Mouse (Mus musculus): ENCODE measurements around the gene Tnfrsf8. TPM values are rescaled to one million over a fixed set of nuclear protein-coding genes. Genes with fewer than 3 reads are reported as not detected.

The Tnfrsf8 gene
- polyA plus RNA-seq, 1 experiment, result not detected

- TF ChIP-seq CTCF (IDR thresholded peaks at IDR 0.05; ENCODE audit: control insufficient read depth, insufficient read depth, low read length), result no peak
- TF ChIP-seq POLR2A (IDR thresholded peaks at IDR 0.05; ENCODE audit: borderline replicate concordance, control insufficient read depth, low read depth, low read length), result no peak
- Histone ChIP-seq H3K4me3 (replicated peaks; ENCODE audit: control insufficient read depth, low read depth, low read length) (no peak overlapping the region), H3K4me1 (ENCODE audit: control insufficient read depth, insufficient read depth, low read length) (no peaks in the 10 kb centered on the region), H3K27ac (ENCODE audit: control insufficient read depth, insufficient read depth, low read depth, low read length, poor library complexity) (no peak overlapping the region)
- WGBS, result 73% methylated on average over 9 of the region's 9 CpGs
Observed at GRCm38 (mm10) chr4:145337906-145338858, 23.2 kb upstream of the Tnfrsf8 start.

- WGBS, result 81% methylated on average over 5 of the region's 5 CpGs
- TF ChIP-seq CTCF (IDR thresholded peaks at IDR 0.05; ENCODE audit: control insufficient read depth, insufficient read depth, low read length), result no peak
- no peak for TF ChIP-seq POLR2A (IDR thresholded peaks at IDR 0.05; ENCODE audit: borderline replicate concordance, control insufficient read depth, low read depth, low read length)
- Histone ChIP-seq H3K4me1 (ENCODE audit: control insufficient read depth, insufficient read depth, low read length) (no peaks in the 10 kb centered on the region), H3K27ac (ENCODE audit: control insufficient read depth, insufficient read depth, low read depth, low read length, poor library complexity) (no peak overlapping the region), H3K4me3 (replicated peaks; ENCODE audit: control insufficient read depth, low read depth, low read length) (no peak overlapping the region)
Observed at GRCm38 (mm10) chr4:145336587-145336986, 21.6 kb upstream of the Tnfrsf8 start.

GRCm38 (mm10) chr4:145336019-145336418 is 21.1 kb upstream of the Tnfrsf8 start:
- Histone ChIP-seq H3K4me3 (replicated peaks; ENCODE audit: control insufficient read depth, low read depth, low read length) (no peak overlapping the region), H3K4me1 (ENCODE audit: control insufficient read depth, insufficient read depth, low read length) (no peaks in the 10 kb centered on the region), H3K27ac (ENCODE audit: control insufficient read depth, insufficient read depth, low read depth, low read length, poor library complexity) (no peak overlapping the region)
- TF ChIP-seq CTCF (IDR thresholded peaks at IDR 0.05; ENCODE audit: control insufficient read depth, insufficient read depth, low read length) (no peak), POLR2A (IDR thresholded peaks at IDR 0.05; ENCODE audit: borderline replicate concordance, control insufficient read depth, low read depth, low read length) (no peak)
- 63% methylated on average over 1 of the region's 1 CpGs for WGBS

GRCm38 (mm10) chr4:145323631-145324030 is 8.7 kb upstream of the Tnfrsf8 start:
- TF ChIP-seq POLR2A (IDR thresholded peaks at IDR 0.05; ENCODE audit: borderline replicate concordance, control insufficient read depth, low read depth, low read length), result no peak
- TF ChIP-seq CTCF (IDR thresholded peaks at IDR 0.05; ENCODE audit: control insufficient read depth, insufficient read depth, low read length), result no peak
- no peak overlapping the region for H3K4me3 ChIP-seq (replicated peaks; ENCODE audit: control insufficient read depth, low read depth, low read length)
- 40% methylated on average over 3 of the region's 3 CpGs for WGBS
- no peaks in the 10 kb centered on the region for H3K4me1 ChIP-seq (ENCODE audit: control insufficient read depth, insufficient read depth, low read length)
- no peak overlapping the region for H3K27ac ChIP-seq (ENCODE audit: control insufficient read depth, insufficient read depth, low read depth, low read length, poor library complexity)

- WGBS, result 71% methylated on average over 8 of the region's 8 CpGs
- no peak overlapping the region for H3K4me3 ChIP-seq (replicated peaks; ENCODE audit: control insufficient read depth, low read depth, low read length)
Observed at GRCm38 (mm10) chr4:145322995-145323627, 8.1 kb upstream of the Tnfrsf8 start.

GRCm38 (mm10) chr4:145322211-145322610 is 7.2 kb upstream of the Tnfrsf8 start:
- 45% methylated on average over 5 of the region's 5 CpGs for WGBS

More at GRCm38 (mm10) chr4:145322995-145323627, 8.1 kb upstream of the Tnfrsf8 start:
- H3K4me1 ChIP-seq (ENCODE audit: control insufficient read depth, insufficient read depth, low read length), result no peaks in the 10 kb centered on the region
- H3K27ac ChIP-seq (ENCODE audit: control insufficient read depth, insufficient read depth, low read depth, low read length, poor library complexity), result no peak overlapping the region
- TF ChIP-seq CTCF (IDR thresholded peaks at IDR 0.05; ENCODE audit: control insufficient read depth, insufficient read depth, low read length), result no peak

GRCm38 (mm10) chr4:145320624-145321023 is 5.7 kb upstream of the Tnfrsf8 start:
- TF ChIP-seq CTCF (IDR thresholded peaks at IDR 0.05; ENCODE audit: control insufficient read depth, insufficient read depth, low read length) (no peak), POLR2A (IDR thresholded peaks at IDR 0.05; ENCODE audit: borderline replicate concordance, control insufficient read depth, low read depth, low read length) (no peak)
- H3K27ac ChIP-seq (ENCODE audit: control insufficient read depth, insufficient read depth, low read depth, low read length, poor library complexity), result no peak overlapping the region
- WGBS, result 72% methylated on average over 4 of the region's 4 CpGs
- H3K4me1 ChIP-seq (ENCODE audit: control insufficient read depth, insufficient read depth, low read length), result no peaks in the 10 kb centered on the region
- H3K4me3 ChIP-seq (replicated peaks; ENCODE audit: control insufficient read depth, low read depth, low read length), result no peak overlapping the region

More at GRCm38 (mm10) chr4:145322211-145322610, 7.2 kb upstream of the Tnfrsf8 start:
- Histone ChIP-seq H3K27ac (ENCODE audit: control insufficient read depth, insufficient read depth, low read depth, low read length, poor library complexity) (no peak overlapping the region), H3K4me1 (ENCODE audit: control insufficient read depth, insufficient read depth, low read length) (no peaks in the 10 kb centered on the region), H3K4me3 (replicated peaks; ENCODE audit: control insufficient read depth, low read depth, low read length) (no peak overlapping the region)
- no peak for TF ChIP-seq POLR2A (IDR thresholded peaks at IDR 0.05; ENCODE audit: borderline replicate concordance, control insufficient read depth, low read depth, low read length)
